Mouse (Mus musculus) central nervous system, embryonic 18 days (tissue): ENCODE data around the gene Pipox. TPM values are rescaled to one million over a fixed set of nuclear protein-coding genes. Genes with fewer than 3 reads are reported as not detected.

ENCODE experiments used
- polyA plus RNA-seq: library from polyadenylated mRNA; depleted of rRNA; stranded (reverse); fragments of >200 nt; gene quantifications from 2 replicates; pipeline ENCODE4 v1.2.3, GENCODE M21; 2012; rRNA removed

Pipox gene
- 9.2 and 9.3 TPM in 2 replicates for polyA plus RNA-seq

GRCm38 (mm10) chr11:77893787-77894718 is at the start of gene Pipox:
Gene Pipox, minus strand, starts transcription at chr11:77894096.

GRCm38 (mm10) chr11:77930751-77931540 is 37.0 kb upstream of the Pipox start, which contains the start of gene Sez6:
Gene Sez6, plus strand, starts transcription at chr11:77930800.

Other genes starting within 250 kb of the Pipox start
- gene Nufip2, start 207.9 kb downstream of the Pipox start, polyA plus RNA-seq = 14.4 and 15.0 TPM in 2 replicates
- 0.11 and 0.28 TPM in 2 replicates for gene Cryba1, start 168.8 kb downstream of the Pipox start, polyA plus RNA-seq
- gene Myo18a, start 130.8 kb downstream of the Pipox start, polyA plus RNA-seq = 34.0 and 41.8 TPM in 2 replicates
- not detected in 2 replicates for gene Gm10277, start 106.3 kb downstream of the Pipox start, polyA plus RNA-seq
- 138 and 161 TPM in 2 replicates for gene Sez6, start 36.7 kb upstream of the Pipox start, polyA plus RNA-seq
- gene Phf12, start 88.7 kb upstream of the Pipox start, polyA plus RNA-seq = 48.9 and 50.9 TPM in 2 replicates
- gene Dhrs13, start 138.2 kb upstream of the Pipox start, polyA plus RNA-seq = 33.6 and 35.9 TPM in 2 replicates
- 123 TPM in 2 replicates for gene Flot2, start 143.8 kb upstream of the Pipox start, polyA plus RNA-seq
- 29.6 and 30.0 TPM in 2 replicates for gene Eral1, start 186.3 kb upstream of the Pipox start, polyA plus RNA-seq
- gene Fam222b, start 200.6 kb upstream of the Pipox start, polyA plus RNA-seq = 13.8 and 15.8 TPM in 2 replicates